Mouse (Mus musculus) right cerebral cortex, postnatal 25 days (tissue): ENCODE measurements around the gene Fmo1.
"Not testable (repeated sequence)": the region's sequence is repeated elsewhere in the genome, so short reads cannot be mapped to it uniquely, and the experiment has no call there.

Experiments used
- DNase-seq: peaks from one replicate; pipeline ENCODE4 v3.0.0; 2022

The Fmo1 gene

GRCm38 (mm10) chr1:162785222-162785621 is 81.2 kb downstream of the Fmo1 start:
- no peak for DNase-seq

DNA sequence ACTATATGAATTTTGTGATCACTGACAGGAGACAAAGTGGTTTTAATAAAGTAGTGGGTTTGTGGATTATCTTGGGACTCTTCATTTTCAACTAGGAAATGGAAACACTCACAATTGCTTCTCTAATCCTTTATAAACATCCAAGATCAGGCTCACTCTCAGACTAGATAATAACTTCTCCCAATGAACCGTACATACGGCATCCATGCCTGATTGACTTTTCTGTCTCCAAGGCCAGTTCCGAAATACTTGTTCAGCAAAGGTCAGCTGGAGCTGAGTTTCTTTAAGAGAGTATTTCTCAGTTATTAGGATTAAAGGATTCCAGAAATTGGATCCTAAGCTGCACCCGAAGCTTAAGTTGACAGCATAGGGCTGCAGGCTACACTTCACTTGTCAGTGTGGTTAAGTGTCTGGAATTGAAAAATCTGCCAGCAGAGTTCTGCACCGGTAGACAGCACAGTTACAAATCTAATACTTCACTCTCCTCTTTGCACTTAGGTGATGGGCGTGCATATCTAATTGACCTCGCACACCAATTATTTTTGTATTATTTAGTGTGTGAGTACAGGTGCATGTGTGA is 82.7 kb downstream of the Fmo1 start:
- DNase-seq: no peak

DNA sequence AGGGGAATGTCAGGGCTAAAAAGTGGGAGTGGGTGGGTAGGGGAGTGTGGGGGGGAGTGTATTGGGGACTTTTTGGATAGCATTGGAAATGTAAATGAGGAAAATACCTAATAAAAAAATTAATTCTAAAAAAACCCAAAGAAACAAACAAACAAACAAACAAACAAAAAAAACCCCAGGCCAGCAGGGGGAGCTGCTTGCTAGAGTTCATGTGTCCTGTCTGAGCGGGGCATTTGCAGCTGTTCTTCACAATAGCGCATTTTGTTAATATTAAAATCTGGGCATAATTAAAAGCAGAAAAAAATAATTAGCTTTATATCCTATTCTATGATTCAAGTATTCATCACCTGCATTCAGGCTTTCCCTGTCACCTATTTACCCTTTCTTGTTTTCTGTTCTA is 85.4 kb downstream of the Fmo1 start:
- not testable (repeated sequence) for DNase-seq
